Mouse (Mus musculus) myocyte (in vitro differentiated cells): Measurements from ENCODE around the gene Ptpro.

Experiments
- CEBPB ChIP-seq: IDR thresholded peaks from 2 replicates; pipeline ENCODE4 v1.6.1; 2011; ENCODE audit warnings: mild to moderate bottlenecking, moderate library complexity; ENCODE audit not compliant: poor library complexity, insufficient read depth, severe bottlenecking
- E2F4 ChIP-seq: IDR thresholded peaks from one replicate; pipeline ENCODE4 v1.6.1; 2011; ENCODE audit warnings: mild to moderate bottlenecking, control low read depth, moderate library complexity; ENCODE audit not compliant: insufficient read depth
- MAX ChIP-seq: IDR thresholded peaks from one replicate; pipeline ENCODE4 v1.6.1; 2011; ENCODE audit warnings: low read depth, mild to moderate bottlenecking, control low read depth
- MYOD1 ChIP-seq, 3 experiments: IDR thresholded peaks; one replicate each; pipeline ENCODE4 v1.6.1; 2011; ENCODE audit warnings: control low read depth in 2 of 3, low read depth in 2 of 3, mild to moderate bottlenecking in 2 of 3, moderate library complexity in 1 of 3; ENCODE audit not compliant: insufficient read length in 2 of 3, control insufficient read depth in 1 of 3
- MYOG ChIP-seq, 3 experiments: IDR thresholded peaks; one replicate each; pipeline ENCODE4 v1.6.1; 2011; ENCODE audit warnings: control low read depth in 2 of 3, low read depth in 2 of 3, mild to moderate bottlenecking in 2 of 3; ENCODE audit not compliant: insufficient read length in 2 of 3, control insufficient read depth in 1 of 3, insufficient read depth in 1 of 3
- POLR2A ChIP-seq: IDR thresholded peaks from one replicate; pipeline ENCODE4 v1.6.1; 2011; ENCODE audit warnings: low read depth, mild to moderate bottlenecking, control low read depth, moderate library complexity; ENCODE audit not compliant: insufficient read length
- POLR2AphosphoS2 ChIP-seq: IDR thresholded peaks from one replicate; pipeline ENCODE4 v1.6.1; 2011; ENCODE audit warnings: low read depth, control low read depth; ENCODE audit not compliant: insufficient read length
- REST ChIP-seq: IDR thresholded peaks from one replicate; pipeline ENCODE4 v1.6.1; 2011; ENCODE audit warnings: mild to moderate bottlenecking, control low read depth, moderate library complexity; ENCODE audit not compliant: insufficient read depth, insufficient read length
- SRF ChIP-seq: IDR thresholded peaks from one replicate; pipeline ENCODE4 v1.6.1; 2011; ENCODE audit warnings: low read depth; ENCODE audit not compliant: control insufficient read depth, insufficient read length
- TCF12 ChIP-seq: IDR thresholded peaks from one replicate; pipeline ENCODE4 v1.6.1; 2011; ENCODE audit warnings: mild to moderate bottlenecking, control low read depth; ENCODE audit not compliant: poor library complexity, insufficient read depth, severe bottlenecking
- TCF3 ChIP-seq: IDR thresholded peaks from one replicate; pipeline ENCODE4 v1.6.1; 2011; ENCODE audit warnings: low read depth, control low read depth; ENCODE audit not compliant: insufficient read length
- USF1 ChIP-seq: IDR thresholded peaks from one replicate; pipeline ENCODE4 v1.6.1; 2011; ENCODE audit warnings: low read depth, mild to moderate bottlenecking, control low read depth, moderate library complexity

GRCm38 (mm10) chr6:137423830-137424229, 171.7 kb downstream of the Ptpro start:
- TF ChIP-seq POLR2A (no peak), SRF (no peak), MAX (no peak), E2F4 (no peak), MYOG (IDR thresholded peaks at IDR 0.05; ENCODE audit: control insufficient read depth in 1 of 3, insufficient read depth in 1 of 3, insufficient read length in 2 of 3, low read depth in 2 of 3) (no peak), USF1 (no peak), CEBPB (no peak), POLR2AphosphoS2 (no peak), MYOD1 (IDR thresholded peaks at IDR 0.05; ENCODE audit: control insufficient read depth in 1 of 3, insufficient read length in 2 of 3, low read depth in 2 of 3) (no peak), TCF12 (no peak), REST (no peak), TCF3 (no peak)
